Mouse (Mus musculus) kidney, embryonic 16.5 days (tissue): ENCODE data around the gene Cdc42ep2. TPM values are rescaled to one million over a fixed set of nuclear protein-coding genes. Genes with fewer than 3 reads are reported as not detected.
"Not testable (repeated sequence)": the region's sequence is repeated elsewhere in the genome, so short reads cannot be mapped to it uniquely, and the experiment has no call there.

Source experiments
- ATAC-seq: fragments of 200-750 bp; cut with Nextera tagmentation; 2 replicates; pipeline ENCODE4 v1.8.0; 2017; ENCODE audit warnings: moderate TSS enrichment; ENCODE audit not compliant: low FRiP score, low TSS enrichment
- H3K27ac ChIP-seq: fragments of 300-500 bp; sonication (generic); 2 replicates; pipeline ENCODE4 v1.5.1; 2014; ENCODE audit warnings: low read length
- H3K27me3 ChIP-seq: fragments of 300-500 bp; sonication (generic); 2 replicates; pipeline ENCODE4 v1.6.1; 2014; ENCODE audit warnings: low read length, control low read depth, mixed read lengths; ENCODE audit not compliant: insufficient read depth
- H3K36me3 ChIP-seq: fragments of 300-500 bp; sonication (generic); 2 replicates; pipeline ENCODE4 v1.6.1; 2014; ENCODE audit warnings: low read length, control low read depth, mixed read lengths; ENCODE audit not compliant: insufficient read depth
- H3K4me1 ChIP-seq: fragments of 300-500 bp; sonication (generic); 2 replicates; pipeline ENCODE4 v1.6.1; 2014; ENCODE audit warnings: low read length, control low read depth, mixed read lengths; ENCODE audit not compliant: insufficient read depth
- H3K4me2 ChIP-seq: fragments of 300-500 bp; sonication (generic); replicated peaks from 2 replicates; pipeline ENCODE4 v1.6.1; 2014; ENCODE audit warnings: low read depth, low read length
- H3K4me3 ChIP-seq: fragments of 300-500 bp; sonication (generic); 2 replicates; pipeline ENCODE4 v1.5.1; 2014; ENCODE audit warnings: mild to moderate bottlenecking, low read length
- H3K9ac ChIP-seq: fragments of 300-500 bp; sonication (generic); replicated peaks from 2 replicates; pipeline ENCODE4 v1.6.1; 2014; ENCODE audit warnings: low read length
- H3K9me3 ChIP-seq: fragments of 300-500 bp; sonication (generic); 2 replicates; pipeline ENCODE4 v1.6.1; 2016; ENCODE audit warnings: low read length, control low read depth
- WGBS: fragments of 180-500 bp; shearing (Covaris S2); extraction: QIAGEN DNeasy Blood & Tissue Kit; methylation state at CpG from one replicate; pipeline ENCODE4 v1.1.7; 2014; 5-methylcytosine and 5-hydroxymethylcytosine counted together
- polyA plus RNA-seq: library from polyadenylated mRNA; unstranded; fragments of >200 nt; fragmentation: Nextera tagmentation; extraction: Ambion mirVana; gene quantifications from 2 replicates; pipeline ENCODE4 v1.2.1, GENCODE M21; 2015

Cdc42ep2 gene
- polyA plus RNA-seq, 1 experiment from 2014 or later = 16.5 TPM

GRCm38 (mm10) chr19:5893282-5894001 lies 31.2 kb downstream of the Cdc42ep2 start:
- H3K4me2 ChIP-seq = peak overlapping the region; percentile 91
- H3K4me1 ChIP-seq = peaks cover 9% of the 10 kb centered on the region
- H3K27ac ChIP-seq = peak overlapping the region; percentile 63; the same call in 1 of the 2 replicates
- H3K9me3 ChIP-seq = no peaks in the 10 kb centered on the region
- H3K36me3 ChIP-seq = peaks cover 16% of the 10 kb centered on the region
- 6% methylated on average over 27 of the region's 31 CpGs for WGBS
- peak; percentile 4; the same call in 1 of the 2 replicates for ATAC-seq
- peak overlapping the region; percentile 87 for H3K9ac ChIP-seq
- no peaks in the 10 kb centered on the region for H3K27me3 ChIP-seq
- peak overlapping the region; percentile 61 for H3K4me3 ChIP-seq

- H3K9ac ChIP-seq = peak overlapping the region; percentile 87
- H3K9me3 ChIP-seq = no peaks in the 10 kb centered on the region
- H3K4me1 ChIP-seq = peaks cover 9% of the 10 kb centered on the region
- H3K4me3 ChIP-seq = peak overlapping the region; percentile 61; the same call in 1 of the 2 replicates
- ATAC-seq = no peak
- peak overlapping the region; percentile 91 for H3K4me2 ChIP-seq
- H3K36me3 ChIP-seq = peaks cover 13% of the 10 kb centered on the region
- no peak overlapping the region for H3K27ac ChIP-seq
- WGBS = 95% methylated on average over 13 of the region's 13 CpGs
- H3K27me3 ChIP-seq = no peaks in the 10 kb centered on the region
Measured at GRCm38 (mm10) chr19:5892735-5893134, 31.9 kb downstream of the Cdc42ep2 start.

- WGBS = 95% methylated on average over 7 of the region's 7 CpGs
- no peaks in the 10 kb centered on the region for H3K9me3 ChIP-seq
- no peak overlapping the region for H3K9ac ChIP-seq
- H3K4me2 ChIP-seq = no peak overlapping the region
- H3K4me1 ChIP-seq = peaks cover 9% of the 10 kb centered on the region
- H3K36me3 ChIP-seq = peaks cover 10% of the 10 kb centered on the region
- no peaks in the 10 kb centered on the region for H3K27me3 ChIP-seq
- H3K4me3 ChIP-seq = no peak overlapping the region
- ATAC-seq = no peak
- H3K27ac ChIP-seq = no peak overlapping the region
Measured at GRCm38 (mm10) chr19:5892262-5892661, 32.4 kb downstream of the Cdc42ep2 start.

GRCm38 (mm10) chr19:5891521-5892258 lies 32.9 kb downstream of the Cdc42ep2 start:
- Histone ChIP-seq H3K27me3 (no peaks in the 10 kb centered on the region), H3K4me1 (peaks cover 9% of the 10 kb centered on the region), H3K9me3 (no peaks in the 10 kb centered on the region), H3K36me3 (peaks cover 7% of the 10 kb centered on the region), H3K9ac (no peak overlapping the region), H3K4me3 (no peak overlapping the region), H3K4me2 (no peak overlapping the region), H3K27ac (no peak overlapping the region)
- ATAC-seq = no peak
- WGBS = 93% methylated on average over 12 of the region's 12 CpGs

- Histone ChIP-seq H3K27ac (no peak overlapping the region), H3K27me3 (no peaks in the 10 kb centered on the region), H3K9me3 (no peaks in the 10 kb centered on the region), H3K36me3 (no peaks in the 10 kb centered on the region; the same call in 1 of the 2 replicates), H3K4me1 (peaks cover 9% of the 10 kb centered on the region), H3K9ac (no peak overlapping the region), H3K4me2 (no peak overlapping the region), H3K4me3 (no peak overlapping the region)
- no peak for ATAC-seq
- WGBS = 62% methylated on average over 4 of the region's 4 CpGs
Measured at GRCm38 (mm10) chr19:5889211-5889610, 35.4 kb downstream of the Cdc42ep2 start.

GRCm38 (mm10) chr19:5887234-5887815 lies 37.3 kb downstream of the Cdc42ep2 start:
- Histone ChIP-seq H3K27ac (no peak overlapping the region), H3K4me2 (no peak overlapping the region), H3K27me3 (no peaks in the 10 kb centered on the region), H3K4me1 (no peaks in the 10 kb centered on the region), H3K4me3 (no peak overlapping the region), H3K9me3 (no peaks in the 10 kb centered on the region), H3K36me3 (no peaks in the 10 kb centered on the region; the same call in 1 of the 2 replicates), H3K9ac (no peak overlapping the region)
- 68% methylated on average over 3 of the region's 3 CpGs for WGBS
- ATAC-seq = no peak

GRCm38 (mm10) chr19:5885838-5886237 lies 38.8 kb downstream of the Cdc42ep2 start:
- Histone ChIP-seq H3K9me3 (no peaks in the 10 kb centered on the region), H3K36me3 (no peaks in the 10 kb centered on the region), H3K4me2 (no peak overlapping the region), H3K9ac (no peak overlapping the region), H3K27ac (no peak overlapping the region), H3K4me3 (no peak overlapping the region), H3K4me1 (no peaks in the 10 kb centered on the region), H3K27me3 (no peaks in the 10 kb centered on the region)
- ATAC-seq = no peak
- 66% methylated on average over 4 of the region's 4 CpGs for WGBS

GRCm38 (mm10) chr19:5883935-5884334 lies 40.7 kb downstream of the Cdc42ep2 start:
- H3K4me2 ChIP-seq = no peak overlapping the region
- H3K4me3 ChIP-seq = no peak overlapping the region
- H3K27me3 ChIP-seq = no peaks in the 10 kb centered on the region
- peaks cover 1% of the 10 kb centered on the region; the same call in 1 of the 2 replicates for H3K4me1 ChIP-seq
- H3K27ac ChIP-seq = no peak overlapping the region
- no peaks in the 10 kb centered on the region for H3K9me3 ChIP-seq
- 52% methylated on average over 1 of the region's 1 CpGs for WGBS
- H3K36me3 ChIP-seq = no peaks in the 10 kb centered on the region
- no peak overlapping the region for H3K9ac ChIP-seq
- no peak for ATAC-seq

GRCm38 (mm10) chr19:5882079-5882478 lies 42.5 kb downstream of the Cdc42ep2 start:
- ATAC-seq, H3K27ac ChIP-seq: not testable (repeated sequence)

More at GRCm38 (mm10) chr19:5882079-5882478, 42.5 kb downstream of the Cdc42ep2 start:
- H3K27me3 ChIP-seq, H3K36me3 ChIP-seq, H3K4me3 ChIP-seq, H3K9ac ChIP-seq, H3K9me3 ChIP-seq, H3K4me2 ChIP-seq: not testable (repeated sequence)
- WGBS = 88% methylated on average over 5 of the region's 5 CpGs
- H3K4me1 ChIP-seq = peaks cover 18% of the 10 kb centered on the region
